Mouse (Mus musculus) NIH3T3 (cell line): ENCODE results near the gene Gorasp1.

Experiments
- DNase-seq: peaks from one replicate; pipeline ENCODE4 v3.0.0-alpha.2; 2012; ENCODE audit warnings: low read depth

Gorasp1 gene

GRCm38 (mm10) chr9:119937005-119937773 lies at the start of gene Gorasp1, which contains the start of gene Ttc21a:
Gene Gorasp1 (minus strand): TSS chr9:119937565.
Gene Ttc21a (plus strand): TSS chr9:119937606.
- peak; percentile 97 for DNase-seq

- peak; percentile 19 for DNase-seq
Measured at GRCm38 (mm10) chr9:119985881-119986574, 48.7 kb upstream of the Gorasp1 start.

DNA sequence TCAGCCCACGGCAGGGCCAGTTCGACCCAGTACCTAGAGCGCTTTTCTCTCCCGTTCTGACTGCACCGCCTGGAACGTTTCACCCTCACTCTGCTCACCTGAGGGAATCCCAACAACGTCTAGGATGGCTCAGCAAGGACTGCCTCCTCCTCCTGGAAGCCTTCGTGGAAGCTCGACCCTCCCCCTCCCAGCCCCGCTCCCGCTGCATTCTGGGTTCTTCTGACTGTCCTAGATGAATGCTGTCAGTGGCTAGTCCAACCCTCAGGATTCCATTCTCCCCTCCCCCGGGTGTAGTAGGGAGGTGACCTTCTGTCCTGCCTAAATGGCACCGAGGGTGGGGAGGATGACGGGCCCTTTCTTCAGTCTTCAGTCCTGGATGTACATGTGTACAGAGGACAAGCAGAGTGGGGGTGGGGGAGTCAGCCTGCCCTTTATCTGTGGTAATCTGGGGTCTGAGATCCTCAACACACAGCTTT lies 47.2 kb upstream of the Gorasp1 start, which contains the start of gene Csrnp1:
TSS of gene Csrnp1 (minus strand) at position 123 of the 476 bp plus-strand sequence.
- no peak for DNase-seq

DNA sequence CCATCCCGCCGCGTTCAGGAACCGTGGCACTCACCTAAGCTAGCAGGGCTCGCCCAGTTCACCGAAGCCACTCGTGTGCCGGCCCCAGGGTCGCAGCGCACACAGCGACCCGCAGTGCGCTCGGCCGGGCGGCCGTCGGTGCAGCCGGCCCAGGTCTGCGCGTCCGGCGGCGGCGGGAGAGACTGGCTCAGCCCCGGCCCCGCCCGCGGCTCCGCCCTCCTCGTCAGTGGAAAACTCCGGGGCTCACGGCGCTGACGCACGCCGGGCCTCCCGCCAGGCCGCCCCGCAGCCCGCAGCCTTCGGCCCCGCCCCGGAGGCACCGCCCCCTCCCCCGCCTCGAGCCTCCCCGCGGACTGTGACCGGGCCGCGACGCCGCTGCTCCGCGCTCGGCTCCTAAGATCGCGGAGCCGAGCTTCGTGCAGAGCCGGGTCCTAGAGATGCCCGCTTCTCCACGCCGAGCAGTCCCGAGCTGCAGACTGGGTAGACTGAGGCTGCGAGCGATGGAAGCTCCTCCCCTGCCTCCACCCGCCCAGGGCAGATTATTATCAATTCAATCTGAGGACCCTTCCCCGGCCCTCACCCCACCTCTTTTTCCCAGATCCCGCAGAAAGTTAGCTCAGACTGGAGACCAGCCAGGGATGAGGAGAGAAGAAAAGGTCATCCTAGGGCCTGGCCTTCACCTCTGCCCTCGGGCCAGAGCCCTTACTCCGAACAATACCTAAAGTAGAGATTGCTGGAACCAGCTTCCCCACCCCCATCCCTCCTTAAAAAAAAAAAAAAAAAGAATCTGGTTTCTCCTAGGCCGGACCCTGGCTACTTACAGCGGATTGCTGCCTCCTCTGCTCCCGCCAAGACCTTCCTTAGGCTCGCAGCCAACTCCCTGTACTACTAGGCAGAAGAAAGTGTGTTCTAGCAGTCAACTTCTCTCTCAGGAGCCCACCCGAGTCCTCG lies 46.5 kb upstream of the Gorasp1 start:
- DNase-seq, result peak; percentile 92

GRCm38 (mm10) chr9:119982956-119983551 lies 45.7 kb upstream of the Gorasp1 start:
- peak; percentile 53 for DNase-seq

DNA sequence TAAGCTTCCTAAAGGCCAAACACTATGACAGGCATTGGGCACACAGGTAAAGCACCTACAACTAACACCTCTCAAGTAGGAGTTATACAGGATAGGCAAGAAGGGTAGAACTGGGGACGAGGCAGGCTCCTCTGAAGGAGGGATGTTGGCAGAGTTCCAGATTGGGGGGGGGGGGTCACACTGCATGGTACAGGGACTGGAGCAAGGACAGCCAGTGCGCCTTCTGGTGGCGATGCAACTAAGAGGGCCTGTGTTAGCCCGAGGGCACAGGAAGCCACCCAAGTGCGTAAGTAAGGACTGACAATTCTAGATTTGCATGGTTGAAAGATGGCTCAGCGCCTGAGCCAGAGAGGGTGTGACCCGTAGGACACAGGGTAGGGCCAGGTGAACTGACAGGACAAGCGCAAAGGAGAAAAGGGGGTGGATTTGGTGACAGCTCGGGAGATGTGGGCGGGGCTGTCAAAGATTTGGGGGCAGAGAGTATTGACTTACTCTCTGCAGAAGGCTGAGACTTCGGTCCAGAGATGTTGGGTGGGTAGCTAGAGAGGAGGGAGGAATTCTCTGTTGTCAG lies 45.0 kb upstream of the Gorasp1 start:
- peak; percentile 57 for DNase-seq

GRCm38 (mm10) chr9:119981183-119982179 lies 44.1 kb upstream of the Gorasp1 start:
- peak; percentile 83 for DNase-seq

DNA sequence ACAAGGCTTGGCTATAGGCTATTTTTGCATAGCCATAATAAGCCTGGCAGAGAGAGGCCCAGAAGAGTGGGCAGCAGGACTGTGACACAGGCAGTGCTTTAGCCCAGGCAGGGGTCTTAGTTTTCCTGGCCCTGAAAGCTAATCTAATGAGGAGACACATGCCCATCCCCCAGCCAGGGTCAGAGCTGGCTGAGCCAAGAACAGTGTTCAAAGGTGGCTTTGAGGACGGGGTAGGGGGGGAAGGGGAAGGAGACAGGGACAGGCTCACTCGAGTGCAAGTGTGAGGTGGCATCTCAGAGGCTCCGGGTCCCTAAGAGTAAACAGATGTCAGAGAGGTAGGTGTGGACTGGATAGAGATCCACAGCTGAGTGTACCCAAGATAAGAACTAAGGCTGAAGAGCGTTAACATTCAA lies 43.4 kb upstream of the Gorasp1 start:
- DNase-seq, result no peak

- DNase-seq, result no peak
Measured at GRCm38 (mm10) chr9:119979749-119980148, 42.4 kb upstream of the Gorasp1 start.

DNA sequence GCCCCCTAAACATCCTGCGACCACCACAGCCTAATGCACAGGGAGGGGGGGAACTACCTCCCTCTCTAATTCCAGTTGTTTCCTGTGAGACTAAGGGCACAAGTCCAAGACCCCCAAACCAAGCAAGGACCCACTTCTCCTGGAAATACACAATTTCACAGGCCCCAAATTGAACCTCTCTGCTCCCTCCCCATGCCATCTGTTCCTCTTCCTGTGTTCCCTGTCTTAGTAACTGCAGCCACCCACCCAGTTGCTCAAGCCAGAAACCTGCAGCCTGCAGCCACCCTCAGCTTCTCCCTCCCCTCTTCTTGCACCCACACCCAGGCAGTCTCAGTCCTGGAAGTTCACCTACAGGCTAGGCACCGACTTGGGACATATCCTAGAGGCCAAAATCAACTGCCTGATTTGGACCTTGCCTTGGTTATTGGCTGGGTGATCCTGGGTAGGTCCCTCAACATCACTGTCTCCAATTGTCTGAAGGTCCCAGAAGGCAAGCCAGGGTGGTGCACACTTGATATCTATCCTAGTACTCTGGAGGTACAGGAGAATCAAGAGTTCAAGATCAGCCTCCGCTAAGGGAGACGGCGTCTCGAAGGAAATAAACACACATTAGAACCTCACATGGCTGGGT lies 41.6 kb upstream of the Gorasp1 start:
- no peak for DNase-seq

DNA sequence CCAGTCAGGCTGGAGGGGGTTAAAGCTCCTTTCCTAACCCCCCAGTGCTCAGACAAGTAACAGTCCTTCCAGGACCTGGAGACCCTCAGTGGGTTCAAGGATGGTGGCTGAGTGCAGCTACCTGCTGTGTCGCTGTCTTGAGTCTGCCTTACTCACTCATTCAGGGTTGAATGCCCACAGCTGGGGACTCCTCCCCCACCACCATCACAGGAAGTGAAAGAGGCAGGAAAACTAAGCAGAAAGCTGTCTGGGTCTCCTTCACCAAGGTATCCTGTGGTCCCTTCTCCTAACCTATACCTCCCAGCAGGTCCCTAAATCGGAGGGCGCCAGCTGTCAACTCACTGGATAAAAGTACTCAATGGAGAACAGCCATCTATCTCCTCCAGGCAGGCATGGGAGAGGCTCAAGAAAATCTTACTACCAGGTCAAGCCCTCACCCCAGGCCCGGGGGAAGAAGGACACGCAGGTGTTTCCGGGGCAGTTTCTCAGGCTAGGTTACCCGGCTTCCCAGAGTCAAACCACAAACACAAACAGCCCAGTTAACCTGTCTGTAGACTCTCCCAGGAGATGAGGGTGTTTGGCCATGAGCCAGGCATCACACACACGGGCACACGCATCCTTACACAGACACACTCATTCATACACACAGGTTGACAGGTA lies 40.9 kb upstream of the Gorasp1 start:
- no peak for DNase-seq

- peak; percentile 32 for DNase-seq
Measured at GRCm38 (mm10) chr9:119977557-119978060, 40.2 kb upstream of the Gorasp1 start.

- no peak for DNase-seq
Measured at GRCm38 (mm10) chr9:119976704-119977556, 39.6 kb upstream of the Gorasp1 start.

DNA sequence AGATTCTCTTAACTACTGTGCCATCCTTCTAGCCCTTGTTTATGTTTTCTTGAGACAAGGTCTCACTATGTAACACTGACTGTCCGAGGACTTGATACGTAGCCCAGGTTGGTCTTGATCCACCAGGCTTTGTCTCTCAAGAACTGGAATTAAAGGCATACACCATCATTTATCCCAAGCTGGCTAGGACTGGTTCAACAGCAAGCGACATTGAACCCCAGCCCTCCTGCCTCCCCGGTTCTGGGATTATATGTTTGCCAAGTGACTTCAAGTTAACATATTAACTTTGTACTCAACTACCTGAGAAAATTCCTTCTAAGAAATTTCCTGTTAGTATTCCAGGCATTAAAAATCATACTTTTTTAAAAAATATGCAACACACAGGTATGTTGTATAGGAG lies 37.9 kb upstream of the Gorasp1 start:
- no peak for DNase-seq

DNA sequence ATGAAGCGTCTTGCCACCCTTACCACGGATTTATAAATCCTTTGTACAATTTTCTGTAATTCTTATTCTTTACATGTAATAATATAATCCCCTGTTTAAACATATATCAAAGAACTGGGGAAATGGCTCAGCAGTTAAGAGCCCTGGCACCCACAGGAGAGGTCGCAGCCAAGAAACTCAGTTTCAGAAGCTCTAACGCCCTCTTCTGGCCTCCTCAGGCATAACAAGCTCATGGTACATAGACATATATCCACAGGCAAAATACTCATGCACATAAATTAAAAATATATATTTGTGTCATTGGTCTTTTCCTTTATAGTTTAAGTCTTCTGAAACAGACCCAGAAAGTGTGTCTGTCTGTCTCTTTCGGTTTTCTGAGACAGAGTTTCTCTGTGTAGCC lies 37.2 kb upstream of the Gorasp1 start:
- no peak for DNase-seq

- DNase-seq, result peak; percentile 14
Measured at GRCm38 (mm10) chr9:119973869-119974520, 36.6 kb upstream of the Gorasp1 start.

- no peak for DNase-seq
Measured at GRCm38 (mm10) chr9:119973281-119973680, 35.9 kb upstream of the Gorasp1 start.
